Mouse (Mus musculus) heart, postnatal 36 days (tissue): ENCODE results near the gene Slc25a48. TPM values are rescaled to one million over a fixed set of nuclear protein-coding genes. Genes with fewer than 3 reads are reported as not detected.

Experiments
- DNase-seq, 2 experiments: peaks; one replicate each; pipeline ENCODE4 v3.0.0; 2021 to 2022
- intact Hi-C: fragments of 180-260 bp; cut with DNase I; formaldehyde crosslinking; loops from one replicate; pipeline ENCODE4 v1.15.1; 2025
- total RNA-seq, 2 experiments: library from RNA; stranded (reverse); gene quantifications; 2 replicates each; pipeline ENCODE4 v1.2.3; 2021

Slc25a48 gene
- total RNA-seq, 2 experiments from 2014 or later, result 0.17 TPM; not detected in 1

- intact Hi-C loops, result no loop called here
- no peak for DNase-seq
These were observed 63.8 kb downstream of the Slc25a48 start for GRCm38 (mm10) chr13:56501866-56502420.

GRCm38 (mm10) chr13:56506871-56507496, 68.8 kb downstream of the Slc25a48 start:
- intact Hi-C loops, result no loop called here
- no peak for DNase-seq

- intact Hi-C loops, result no loop called here
- no peak for DNase-seq
These were observed 71.6 kb downstream of the Slc25a48 start for GRCm38 (mm10) chr13:56509796-56510195.

GRCm38 (mm10) chr13:56513595-56513994, 75.4 kb downstream of the Slc25a48 start:
- intact Hi-C loops, result no loop called here
- DNase-seq, result no peak

DNA sequence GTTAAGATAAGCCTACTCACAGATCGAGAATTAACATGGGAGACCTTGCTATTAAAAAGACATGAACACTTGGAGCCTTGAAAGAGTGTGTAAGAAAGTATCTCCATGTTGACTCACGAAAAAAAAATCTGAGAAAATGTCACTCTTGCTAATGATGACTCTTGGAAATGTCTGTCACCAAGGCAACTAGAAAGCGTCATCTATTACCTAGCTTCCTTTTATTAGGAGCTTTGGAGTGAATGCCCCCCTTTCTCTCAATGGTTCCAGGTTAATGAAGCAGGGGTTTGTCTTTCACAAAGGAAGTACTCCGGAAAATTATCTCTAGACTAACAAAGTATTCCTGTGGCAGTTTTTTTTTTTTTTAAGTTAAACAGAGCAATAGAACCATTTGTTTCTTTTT, 78.2 kb downstream of the Slc25a48 start:
- intact Hi-C loops, result no loop called here
- DNase-seq, result no peak

DNA sequence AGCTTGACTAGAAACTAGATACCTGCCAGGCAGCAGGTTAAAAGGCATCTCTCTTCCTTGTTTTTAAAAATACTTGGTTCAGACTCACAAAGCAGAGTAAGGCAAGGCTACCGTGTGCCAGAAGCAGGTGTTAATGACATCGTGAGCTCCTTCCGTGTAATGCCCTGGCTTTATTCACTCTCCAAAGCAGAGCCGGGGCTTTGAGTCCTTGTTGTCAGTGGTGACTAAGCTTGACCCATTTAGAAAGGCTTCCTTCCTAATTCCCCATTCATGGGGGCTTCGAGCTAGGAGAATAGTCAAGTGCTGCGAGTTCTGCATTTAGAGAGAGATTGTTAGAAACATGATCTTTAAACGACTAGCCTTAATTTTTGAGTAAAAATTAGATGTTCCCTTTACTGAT, 78.7 kb downstream of the Slc25a48 start:
- no peak for DNase-seq
- intact Hi-C loops, result no loop called here

GRCm38 (mm10) chr13:56522081-56522820, 84.1 kb downstream of the Slc25a48 start, which contains the start of gene Fbxl21:
Gene Fbxl21 (plus strand): TSS chr13:56522472.
- peak; percentile 83 to 89 for DNase-seq
- intact Hi-C loops, result no loop called here

- no peak for DNase-seq
- intact Hi-C loops, result no loop called here
These were observed 84.6 kb downstream of the Slc25a48 start for GRCm38 (mm10) chr13:56522821-56523167.

Other genes starting within 250 kb of the Slc25a48 start
- not detected for gene Neurog1, start 186.2 kb upstream of the Slc25a48 start, total RNA-seq
- 1 to 10 TPM; 3.1 to 5.9 TPM for gene Cxcl14, start 141.8 kb upstream of the Slc25a48 start, total RNA-seq
- not detected for gene Gm3045, start 11.8 kb upstream of the Slc25a48 start, total RNA-seq
- not detected for gene Il9, start 43.9 kb downstream of the Slc25a48 start, total RNA-seq
- gene Fbxl21, start 84.1 kb downstream of the Slc25a48 start, total RNA-seq, result under 1 TPM; 0.58 to 0.60 TPM
- gene Lect2, start 110.1 kb downstream of the Slc25a48 start, total RNA-seq, result not detected
- gene Tgfbi, start 171.2 kb downstream of the Slc25a48 start, total RNA-seq, result 10 to 100 TPM; 21.1 to 25.9 TPM